Mouse (Mus musculus) forebrain, embryonic 14.5 days (tissue): ENCODE measurements around the gene L3mbtl2. TPM values are rescaled to one million over a fixed set of nuclear protein-coding genes. Genes with fewer than 3 reads are reported as not detected.

Experiments used
- ATAC-seq: fragments of 200-750 bp; cut with Nextera tagmentation; 2 replicates; pipeline ENCODE4 v1.8.0; 2017; ENCODE audit warnings: mild to moderate bottlenecking, moderate library complexity
- DNase-seq: peaks from one replicate; pipeline ENCODE4 v3.0.0-alpha.2; 2015; ENCODE audit warnings: low spot score
- H3K27ac ChIP-seq: fragments of 300-500 bp; sonication (generic); 2 replicates; pipeline ENCODE4 v1.5.1; 2014; ENCODE audit warnings: low read depth, mild to moderate bottlenecking, control low read depth, low read length, moderate library complexity
- H3K27me3 ChIP-seq: fragments of 300-500 bp; sonication (generic); replicated peaks from 2 replicates; pipeline ENCODE4 v1.6.1; 2014; ENCODE audit warnings: low read length, control low read depth, mixed read lengths; ENCODE audit not compliant: control insufficient read depth, insufficient read depth
- H3K36me3 ChIP-seq: fragments of 300-500 bp; sonication (generic); 2 replicates; pipeline ENCODE4 v1.6.1; 2014; ENCODE audit warnings: low read length, control low read depth; ENCODE audit not compliant: control insufficient read depth, insufficient read depth
- H3K4me1 ChIP-seq: fragments of 300-500 bp; sonication (generic); 2 replicates; pipeline ENCODE4 v1.6.1; 2014; ENCODE audit warnings: antibody characterized with exemption, low read length, control low read depth; ENCODE audit not compliant: control insufficient read depth, insufficient read depth
- H3K4me2 ChIP-seq: fragments of 300-500 bp; sonication (generic); 2 replicates; pipeline ENCODE4 v1.6.1; 2014; ENCODE audit warnings: mild to moderate bottlenecking, control low read depth, low read length
- H3K4me3 ChIP-seq: fragments of 300-500 bp; sonication (generic); 2 replicates; pipeline ENCODE4 v1.5.1; 2014; ENCODE audit warnings: low read depth, low read length, control low read depth
- H3K9ac ChIP-seq: fragments of 300-500 bp; sonication (generic); 2 replicates; pipeline ENCODE4 v1.6.1; 2014; ENCODE audit warnings: mild to moderate bottlenecking, low read length, control low read depth, moderate library complexity
- H3K9me3 ChIP-seq: fragments of 300-500 bp; sonication (generic); replicated peaks from 2 replicates; pipeline ENCODE4 v1.6.1; 2016; ENCODE audit warnings: low read length, control low read depth, mixed read lengths; ENCODE audit not compliant: control insufficient read depth
- WGBS: fragments of 180-500 bp; shearing (Covaris S2); extraction: QIAGEN DNeasy Blood & Tissue Kit; methylation state at CpG from one replicate; pipeline ENCODE4 v1.1.7; 2014; 5-methylcytosine and 5-hydroxymethylcytosine counted together
- polyA plus RNA-seq: library from polyadenylated mRNA; unstranded; fragments of >200 nt; fragmentation: Nextera tagmentation; extraction: Ambion mirVana; gene quantifications from 2 replicates; pipeline ENCODE4 v1.2.1, GENCODE M21; 2014

L3mbtl2 gene
- polyA plus RNA-seq, 1 experiment from 2014 or later = 21.6 TPM

DNA sequence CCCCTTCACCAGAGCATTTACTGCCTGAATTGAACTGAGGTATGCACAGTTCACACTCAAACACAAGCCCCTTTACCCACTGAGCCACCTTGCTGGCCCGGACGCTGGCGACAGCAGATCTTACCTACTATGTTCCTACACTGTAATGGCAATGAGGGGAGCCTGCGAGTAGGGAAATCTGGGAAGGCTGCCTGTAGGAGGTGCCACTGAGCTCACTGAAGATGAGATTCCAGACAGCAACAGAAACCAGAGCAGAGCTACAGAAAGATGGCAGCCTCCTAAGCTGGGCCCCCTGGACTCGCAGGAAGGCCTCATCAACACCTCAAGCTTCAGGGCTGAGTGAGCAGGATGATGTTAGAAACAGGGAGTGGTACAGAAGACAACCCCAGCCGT lies 55.4 kb downstream of the L3mbtl2 start:
- Histone ChIP-seq H3K36me3 (peaks cover 95% of the 10 kb centered on the region), H3K9ac (no peak overlapping the region), H3K27me3 (no peaks in the 10 kb centered on the region), H3K27ac (peak overlapping the region; percentile 80), H3K4me2 (no peak overlapping the region), H3K4me3 (no peak overlapping the region), H3K4me1 (no peaks in the 10 kb centered on the region), H3K9me3 (no peaks in the 10 kb centered on the region)
- ATAC-seq (no peak), DNase-seq (no peak)
- WGBS = 90% methylated on average over 6 of the region's 6 CpGs

DNA sequence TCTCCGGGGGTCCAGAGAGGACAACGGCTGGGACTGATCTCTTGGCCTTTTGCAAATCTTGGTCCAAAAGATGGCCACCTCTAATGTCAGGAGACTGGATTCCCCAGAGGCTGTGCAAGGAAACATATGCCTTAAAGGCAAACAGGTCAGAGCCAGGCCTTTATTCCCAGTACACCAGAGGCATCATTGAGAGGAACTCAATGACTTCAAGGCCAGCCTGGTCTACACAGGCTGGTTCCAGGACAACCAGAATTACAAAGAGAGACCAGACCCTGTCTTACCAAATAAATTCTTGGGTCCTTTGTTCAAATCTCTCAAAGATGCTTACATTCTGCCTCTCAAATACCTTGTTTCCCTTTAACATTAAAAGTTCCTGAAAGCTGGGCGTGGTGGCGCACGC lies 58.7 kb downstream of the L3mbtl2 start:
- H3K4me3 ChIP-seq = no peak overlapping the region
- DNase-seq (no peak), ATAC-seq (no peak)
- WGBS = 92% methylated on average over 5 of the region's 5 CpGs
- H3K27me3 ChIP-seq = no peaks in the 10 kb centered on the region
- no peaks in the 10 kb centered on the region for H3K9me3 ChIP-seq
- H3K4me1 ChIP-seq = no peaks in the 10 kb centered on the region
- H3K9ac ChIP-seq = no peak overlapping the region
- H3K36me3 ChIP-seq = peaks cover 81% of the 10 kb centered on the region
- no peak overlapping the region for H3K27ac ChIP-seq
- no peak overlapping the region for H3K4me2 ChIP-seq

DNA sequence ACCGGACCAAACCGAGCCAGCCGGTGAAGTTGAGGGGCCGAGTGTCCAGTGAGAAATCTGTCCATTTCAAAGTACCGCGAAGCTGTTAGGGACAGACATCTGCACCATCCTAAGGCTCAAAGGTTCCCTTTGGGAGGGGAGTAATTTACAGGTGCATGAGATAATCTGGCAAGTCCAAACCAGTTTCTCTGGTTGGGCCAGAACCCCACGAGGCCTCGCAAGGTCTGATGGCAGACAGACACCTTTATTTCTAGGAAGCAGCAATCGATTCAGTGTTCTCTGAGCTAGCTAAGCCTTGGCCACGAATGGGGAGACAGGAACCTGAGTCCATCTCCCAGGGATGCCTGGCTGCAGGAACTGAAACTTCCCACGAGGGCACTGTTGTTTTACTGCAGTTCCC lies 60.0 kb downstream of the L3mbtl2 start:
- DNase-seq (no peak), ATAC-seq (no peak)
- peaks cover 68% of the 10 kb centered on the region for H3K36me3 ChIP-seq

DNA sequence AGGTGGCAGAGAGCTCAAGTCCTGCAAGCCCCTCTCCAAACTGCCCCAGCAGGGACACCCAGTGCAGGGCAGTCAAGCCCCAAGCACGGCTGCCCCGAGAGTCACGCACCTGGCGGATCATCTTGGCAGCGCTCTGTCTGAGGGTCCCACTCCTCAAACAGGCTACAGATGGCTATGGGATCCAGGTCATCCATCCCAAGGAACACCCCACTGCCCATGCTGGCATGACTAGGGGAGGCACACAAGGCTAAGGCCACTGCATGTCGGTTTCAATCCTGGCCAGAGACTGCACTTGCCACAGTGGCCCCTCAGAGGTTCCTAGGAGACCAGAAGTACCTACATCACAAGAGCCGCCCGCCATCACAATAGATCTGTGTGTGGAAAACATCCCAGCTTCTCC lies 62.3 kb downstream of the L3mbtl2 start:
- WGBS = 93% methylated on average over 8 of the region's 8 CpGs
- Histone ChIP-seq H3K4me2 (no peak overlapping the region), H3K27me3 (no peaks in the 10 kb centered on the region), H3K9ac (no peak overlapping the region), H3K4me1 (peaks cover 9% of the 10 kb centered on the region; the same call in 1 of the 2 replicates), H3K27ac (no peak overlapping the region), H3K36me3 (peaks cover 45% of the 10 kb centered on the region), H3K4me3 (no peak overlapping the region), H3K9me3 (no peaks in the 10 kb centered on the region)
- DNase-seq (no peak), ATAC-seq (no peak)

More for the DNA sequence above, 60.0 kb downstream of the L3mbtl2 start:
- Histone ChIP-seq H3K4me1 (peaks cover 6% of the 10 kb centered on the region; the same call in 1 of the 2 replicates), H3K27ac (no peak overlapping the region), H3K4me3 (no peak overlapping the region), H3K27me3 (no peaks in the 10 kb centered on the region), H3K9ac (no peak overlapping the region), H3K4me2 (no peak overlapping the region), H3K9me3 (no peaks in the 10 kb centered on the region)
- 93% methylated on average over 11 of the region's 11 CpGs for WGBS

DNA sequence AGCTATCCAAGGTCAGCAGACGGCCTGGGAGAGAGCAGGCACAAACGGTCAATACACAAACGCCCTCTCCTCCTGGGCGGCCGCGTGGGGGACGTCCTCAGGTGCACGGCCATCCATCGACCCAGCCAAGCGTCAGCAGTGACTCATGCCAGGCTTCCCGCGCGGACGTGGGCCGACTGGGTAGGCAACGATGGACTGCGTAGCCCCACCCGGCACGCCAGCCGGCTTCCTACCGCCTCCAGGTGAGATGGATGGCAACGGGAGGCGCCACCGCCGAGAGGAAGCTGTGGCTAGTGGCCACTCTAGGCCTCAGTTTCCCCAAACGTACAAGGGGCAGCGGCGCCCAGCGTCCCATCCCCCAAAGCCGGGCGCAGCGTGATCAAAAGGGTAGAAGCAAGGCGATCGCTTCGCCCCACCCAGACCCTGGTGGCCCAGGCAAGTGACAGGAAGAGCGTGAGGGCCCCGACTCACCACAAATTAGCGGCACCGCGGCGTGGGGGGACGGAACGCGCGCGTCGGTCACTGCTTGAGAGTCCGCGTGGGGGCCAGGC lies 65.6 kb downstream of the L3mbtl2 start:
- Histone ChIP-seq H3K9me3 (no peaks in the 10 kb centered on the region), H3K27me3 (no peaks in the 10 kb centered on the region), H3K9ac (peak overlapping the region; percentile 90), H3K36me3 (peaks cover 12% of the 10 kb centered on the region), H3K4me1 (peaks cover 9% of the 10 kb centered on the region; the same call in 1 of the 2 replicates), H3K4me3 (peak overlapping the region; percentile 98), H3K27ac (peak overlapping the region; percentile 44), H3K4me2 (peak overlapping the region; percentile 92)
- DNase-seq (no peak), ATAC-seq (peak; percentile 8)
- under 1% methylated on average over 49 of the region's 49 CpGs for WGBS

DNA sequence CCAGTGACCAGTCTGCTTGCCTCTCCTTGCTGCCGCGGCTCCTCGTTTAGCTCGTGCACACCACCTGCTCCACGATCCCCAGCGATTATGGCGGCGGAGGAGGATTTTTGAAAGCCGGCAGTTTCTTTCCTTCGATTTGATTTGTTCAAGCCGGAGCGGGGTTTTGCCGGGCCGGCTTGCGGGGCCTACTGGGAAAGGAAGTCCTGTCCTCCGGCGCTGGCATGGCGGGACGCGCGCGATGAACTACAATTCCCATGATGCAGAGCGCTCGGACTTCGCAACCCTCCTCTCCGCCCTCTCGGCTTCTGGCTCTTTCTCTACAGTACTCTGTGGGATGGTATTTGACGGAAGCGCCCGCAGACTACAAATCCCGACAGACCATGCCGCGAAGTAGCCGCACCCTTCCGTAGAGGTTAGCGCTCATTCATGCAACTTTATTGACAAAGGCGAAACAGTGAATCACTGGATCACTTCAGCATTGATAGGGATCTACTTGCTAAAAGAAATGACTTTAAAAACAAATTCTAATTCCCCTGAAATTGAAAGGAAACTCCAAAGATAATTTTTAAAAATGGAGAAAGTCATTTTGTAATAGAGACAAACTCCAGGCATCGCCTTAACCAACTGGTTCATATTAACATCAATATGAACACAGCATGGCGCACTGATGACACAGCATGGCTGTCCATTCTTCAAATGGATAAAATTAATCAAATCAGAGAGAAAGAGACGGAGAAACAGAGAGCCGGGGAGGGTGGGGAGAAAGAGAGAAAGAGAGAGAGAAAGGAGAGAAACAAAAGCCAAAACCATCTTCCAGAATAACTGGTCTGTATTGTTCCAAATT lies 66.3 kb downstream of the L3mbtl2 start:
- ATAC-seq = peak; percentile 99

DNA sequence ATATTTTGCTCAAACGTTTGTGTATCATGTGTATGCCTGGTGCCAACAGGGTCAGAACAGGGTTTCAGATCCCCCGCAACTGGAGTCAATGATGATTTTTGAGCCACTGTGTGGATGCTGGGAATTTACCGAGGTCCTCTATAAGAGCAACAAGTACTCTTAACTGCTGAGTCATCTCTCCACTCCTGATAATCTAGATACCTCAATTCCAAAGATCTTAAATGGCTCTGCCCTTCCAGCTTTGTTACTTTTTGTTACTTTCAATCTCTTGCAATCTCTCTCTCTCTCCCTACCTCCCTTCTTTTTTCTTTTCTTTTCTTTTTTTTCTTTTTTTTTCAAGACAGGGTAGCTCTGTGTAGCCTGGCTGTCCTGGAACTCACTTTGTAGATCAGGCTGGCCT lies 71.4 kb downstream of the L3mbtl2 start:
- H3K36me3 ChIP-seq = no peaks in the 10 kb centered on the region

More for the DNA sequence above, 66.3 kb downstream of the L3mbtl2 start:
- Histone ChIP-seq H3K27me3 (no peaks in the 10 kb centered on the region), H3K36me3 (peaks cover 10% of the 10 kb centered on the region; the same call in 1 of the 2 replicates), H3K9me3 (no peaks in the 10 kb centered on the region), H3K4me1 (peaks cover 9% of the 10 kb centered on the region; the same call in 1 of the 2 replicates), H3K4me2 (peak overlapping the region; percentile 92), H3K4me3 (peak overlapping the region; percentile 98), H3K9ac (peak overlapping the region; percentile 90), H3K27ac (peak overlapping the region; percentile 44)
- WGBS = 6% methylated on average over 41 of the region's 41 CpGs
- peak; percentile 100 for DNase-seq

More for the DNA sequence above, 71.4 kb downstream of the L3mbtl2 start:
- DNase-seq (no peak), ATAC-seq (no peak)
- H3K9ac ChIP-seq = no peak overlapping the region
- WGBS = 63% methylated on average over 3 of the region's 3 CpGs
- no peaks in the 10 kb centered on the region for H3K9me3 ChIP-seq
- no peak overlapping the region for H3K4me2 ChIP-seq
- no peak overlapping the region for H3K27ac ChIP-seq
- no peak overlapping the region for H3K4me3 ChIP-seq
- H3K4me1 ChIP-seq = no peaks in the 10 kb centered on the region
- no peaks in the 10 kb centered on the region for H3K27me3 ChIP-seq
